In the genomic region with DNA sequence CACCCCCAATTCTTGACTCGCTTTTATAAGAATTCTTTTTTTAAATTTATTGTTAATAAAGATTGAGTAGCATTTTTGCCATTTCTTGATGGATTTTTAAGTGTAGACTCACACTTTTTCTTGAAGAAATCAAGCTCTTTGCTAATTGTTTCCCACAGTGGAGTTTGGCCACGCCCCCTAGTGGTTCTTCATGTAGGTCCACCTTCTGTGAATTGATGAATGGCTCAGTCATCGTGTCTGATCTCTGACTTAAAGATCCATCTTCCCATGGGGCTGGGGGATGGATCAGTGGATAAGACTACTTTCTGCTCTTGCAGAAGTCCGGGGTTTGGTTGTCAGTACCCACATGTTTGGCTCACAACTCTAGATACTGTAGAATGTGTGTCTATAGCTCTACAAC, we compare ENCODE assay signal across 9 mouse cellular contexts. TPM values are rescaled to one million over a fixed set of nuclear protein-coding genes. Genes with fewer than 3 reads are reported as not detected.
A peak's percentile ranks its signal among the peaks of the same experiment; 100 is the strongest.
DNase-seq lines count a peak whose midpoint lies in the region; ATAC-seq and TF ChIP-seq lines count a peak whose summit lies in the region.
"Had no signal": no experiment of that assay in that cellular context is flagged by ENCODE, and none has a peak within 500 bp of the region (broad histone marks: within the 10 kb centered on the region; RNA-seq: fewer than 3 reads in every experiment).

No protein-coding gene starts in this region.

- H3K36me3 ChIP-seq in hindbrain, postnatal 0 days (ENCODE audit: insufficient read depth, low read length): peaks cover 17% of the 10 kb centered on the region
- peaks cover 52% of the 10 kb centered on the region for H3K36me3 ChIP-seq in hindbrain, embryonic 13.5 days

- H3K4me1 ChIP-seq in hindbrain, postnatal 0 days (ENCODE audit: insufficient read depth, low read length): no peaks in the 10 kb centered on the region
- H3K4me1 ChIP-seq in hindbrain, embryonic 13.5 days (replicated peaks): no peaks in the 10 kb centered on the region

- no peak overlapping the region for H3K9ac ChIP-seq in hindbrain, postnatal 0 days (replicated peaks; ENCODE audit: low read length)
- no peak overlapping the region for H3K9ac ChIP-seq in hindbrain, embryonic 13.5 days
- H3K9ac ChIP-seq: limb, embryonic 13.5 days had no signal

- DNase-seq in hindbrain, postnatal 0 days (ENCODE audit: low spot score): peak; percentile 48
- no peak for DNase-seq in Patski (ENCODE audit: low read depth, low spot score)
- peak; percentile 63 to 75 for DNase-seq in kidney, postnatal 25 days
- peak; percentile 61 for DNase-seq in thymus, postnatal 25 days
- DNase-seq in heart, postnatal 25 days (ENCODE audit: low spot score): no peak

- intact Hi-C loops in heart, postnatal 25 days (cut with DNase I): loop anchor here (1.0 kb wide), 1 partner anchor 52 kb away; no protein-coding TSS in a partner anchor

- CTCF ChIA-PET in Patski (lab: Charles Lee): interaction anchor here (0.9 to 8.5 kb wide), 11 partner anchors 9 to 277 kb away, joined by 3 to 43 read pairs (median 3); a partner anchor contains a TSS

- no peaks in the 10 kb centered on the region for H3K27me3 ChIP-seq in hindbrain, postnatal 0 days (ENCODE audit: insufficient read depth, low read length)
- no peaks in the 10 kb centered on the region for H3K27me3 ChIP-seq in hindbrain, embryonic 13.5 days
- no peaks in the 10 kb centered on the region for H3K27me3 ChIP-seq in Patski
- H3K27me3 ChIP-seq: limb, embryonic 13.5 days had no signal

- TF ChIP-seq CTCF in hindbrain, postnatal 0 days (IDR thresholded peaks at IDR 0.05; ENCODE audit: low read depth): peak; percentile 65
- TF ChIP-seq CTCF in Patski (IDR thresholded peaks at IDR 0.05): peak; percentile 72

- H3K27ac ChIP-seq in hindbrain, postnatal 0 days: no peak overlapping the region
- no peak overlapping the region for H3K27ac ChIP-seq in hindbrain, embryonic 13.5 days
- H3K27ac ChIP-seq: limb, embryonic 13.5 days had no signal

- H3K4me3 ChIP-seq in hindbrain, postnatal 0 days (ENCODE audit: low read length): no peak overlapping the region
- H3K4me3 ChIP-seq in hindbrain, embryonic 13.5 days: no peak overlapping the region
- H3K4me3 ChIP-seq: erythroblast, embryonic 14.5 days; limb, embryonic 13.5 days had no signal

- no peak overlapping the region for H3K4me2 ChIP-seq in hindbrain, postnatal 0 days (ENCODE audit: low read depth, low read length)
- no peak overlapping the region for H3K4me2 ChIP-seq in hindbrain, embryonic 13.5 days
- H3K4me2 ChIP-seq: limb, embryonic 13.5 days had no signal

- POLR2A ChIA-PET in Patski (lab: Charles Lee): interaction anchor here (1.6 kb wide), 1 partner anchor 43 kb away, joined by 4 read pairs; a partner anchor contains a TSS

- no peaks in the 10 kb centered on the region for H3K9me3 ChIP-seq in hindbrain, postnatal 0 days (ENCODE audit: low read length)
- no peaks in the 10 kb centered on the region for H3K9me3 ChIP-seq in hindbrain, embryonic 13.5 days
- H3K9me3 ChIP-seq: limb, embryonic 13.5 days had no signal

- 57% methylated on average over 4 of the region's 4 CpGs for WGBS in hindbrain, postnatal 0 days
- 56% methylated on average over 4 of the region's 4 CpGs for WGBS in hindbrain, embryonic 13.5 days

- in situ Hi-C loops in Patski (cut with MboI; ENCODE audit: low pct_unique_long_range_greater_than_20kb): loop anchor here (5.0 kb wide), 2 partner anchors 41 to 276 kb away; a partner anchor contains a TSS

- no peak; the same call in 1 of the 2 replicates for ATAC-seq in hindbrain, postnatal 0 days
- ATAC-seq in hindbrain, embryonic 13.5 days (ENCODE audit: low FRiP score): no peak
- peak; percentile 82 for ATAC-seq in CD4-positive, CD25-positive, alpha-beta regulatory T cell, adult 4 months
- ATAC-seq in Patski: no peak

RNA-seq across cellular contexts. Expression of a gene that starts 43.5 kb away (rescaled TPM):
- 10.7 and 12.6 TPM in 2 replicates for total RNA-seq in hindbrain, postnatal 0 days (2014; rRNA removed)
- polyA plus RNA-seq in hindbrain, postnatal 0 days (2015; fragmentation: Nextera tagmentation; extraction: Ambion mirVana): 5.5 and 5.7 TPM in 2 replicates
- 7.7 and 8.3 TPM in 2 replicates for polyA plus RNA-seq in hindbrain, embryonic 13.5 days (2015; fragmentation: Nextera tagmentation; extraction: Ambion mirVana)
- polyA plus RNA-seq in CD4-positive, CD25-positive, alpha-beta regulatory T cell, adult 4 months (2017; shearing (Covaris generic)): 10 to 100 TPM; 20.1 to 22.6 TPM
- polyA plus RNA-seq in Patski (2021): 20.8 TPM
- 10 to 100 TPM in 1 of 2 experiments, 1 to 10 TPM in 1; 9.6 to 11.3 TPM for total RNA-seq in heart, postnatal 25 days (2021)

Comparison
In these comparisons a context has a peak if more than half of its experiments do, and no peak if none do; other contexts are left out.
1. DNase-seq: peak in hindbrain, postnatal 0 days (single experiment), kidney, postnatal 25 days (2 of 2) and thymus, postnatal 25 days (single experiment); none in Patski (single experiment) and heart, postnatal 25 days (single experiment).